Comparison of ENCODE assay signal across 9 mouse cellular contexts in genomic region chr5:134746890-134747511, GRCm38 (mm10). TPM values are rescaled to one million over a fixed set of nuclear protein-coding genes. Genes with fewer than 3 reads are reported as not detected.
DNase-seq lines count a peak whose midpoint lies in the region; ATAC-seq and TF ChIP-seq lines count a peak whose summit lies in the region.
"Had no signal": no experiment of that assay in that cellular context is flagged by ENCODE, and none has a peak within 500 bp of the region (broad histone marks: within the 10 kb centered on the region; RNA-seq: fewer than 3 reads in every experiment).

TSS of gene Eln (minus strand) at chr5:134747323.

- peak in 1 of 2 experiments; percentile 22 for DNase-seq in layer of hippocampus, adult 2 months (ENCODE audit: low spot score in 2 of 2)
- DNase-seq in layer of hippocampus, adult 9-11 months = no peak
- DNase-seq in gastrocnemius, postnatal 25 days = peak; percentile 65
- peak; percentile 47 for DNase-seq in retina, embryonic 14.5 days (ENCODE audit: low spot score)
- no peak for DNase-seq in spleen, postnatal 36 days (ENCODE audit: low spot score in 2 of 2)

- no peaks in the 10 kb centered on the region for H3K9me3 ChIP-seq in hindbrain, embryonic 16.5 days (ENCODE audit: control insufficient read depth, low read length)
- no peaks in the 10 kb centered on the region for H3K9me3 ChIP-seq in liver, embryonic 15.5 days (replicated peaks)

- peak within 1 kb of the TSS; percentile 75 for H3K9ac ChIP-seq in hindbrain, embryonic 16.5 days (ENCODE audit: low read depth, low read length)
- H3K9ac ChIP-seq in liver, embryonic 15.5 days = no peak within 1 kb of the TSS

- H3K36me3 ChIP-seq in hindbrain, embryonic 16.5 days (ENCODE audit: control insufficient read depth, insufficient read depth, low read length) = no peaks in the 10 kb centered on the region
- no peaks in the 10 kb centered on the region for H3K36me3 ChIP-seq in liver, embryonic 15.5 days (replicated peaks)

- peak within 1 kb of the TSS; percentile 61 for H3K4me3 ChIP-seq in layer of hippocampus, adult 2 months
- H3K4me3 ChIP-seq in brown adipose tissue, adult 24 weeks (ENCODE audit: insufficient read depth, low read depth, low read length) = peak within 1 kb of the TSS; percentile 59
- H3K4me3 ChIP-seq in hindbrain, embryonic 16.5 days (ENCODE audit: low read length) = peak within 1 kb of the TSS; percentile 51
- peak within 1 kb of the TSS; percentile 17; the same call in 1 of the 2 replicates for H3K4me3 ChIP-seq in liver, embryonic 15.5 days (replicated peaks)

- TF ChIP-seq CTCF in layer of hippocampus, adult 2 months (conservative IDR thresholded peaks at IDR 0.05) = no peak

- WGBS in hindbrain, embryonic 16.5 days = 2% methylated on average over 22 of the region's 28 CpGs
- 5% methylated on average over 23 of the region's 28 CpGs for WGBS in liver, embryonic 15.5 days (ENCODE audit: insufficient replicate concordance)

- H3K4me1 ChIP-seq in brown adipose tissue, adult 24 weeks (ENCODE audit: control insufficient read depth, insufficient read depth, insufficient read length, low read length) = peaks cover 6% of the 10 kb centered on the region
- peaks cover 15% of the 10 kb centered on the region for H3K4me1 ChIP-seq in hindbrain, embryonic 16.5 days (ENCODE audit: control insufficient read depth, insufficient read depth, low read depth, low read length)
- H3K4me1 ChIP-seq in liver, embryonic 15.5 days (replicated peaks) = 0 out of 2 replicates have a peak, but pooled peaks cover 6% of the 10 kb centered on the region

- H3K27me3 ChIP-seq in hindbrain, embryonic 16.5 days (replicated peaks; ENCODE audit: control insufficient read depth, insufficient read depth, low read length) = no peaks in the 10 kb centered on the region
- peaks cover 14% of the 10 kb centered on the region for H3K27me3 ChIP-seq in liver, embryonic 15.5 days

- H3K27ac ChIP-seq in layer of hippocampus, adult 2 months = peak within 1 kb of the TSS; percentile 85
- peak within 1 kb of the TSS; percentile 50 for H3K27ac ChIP-seq in brown adipose tissue, adult 24 weeks (replicated peaks; ENCODE audit: low read depth, low read length)
- peak within 1 kb of the TSS; percentile 68 for H3K27ac ChIP-seq in hindbrain, embryonic 16.5 days (ENCODE audit: low read depth, low read length)
- no peak within 1 kb of the TSS for H3K27ac ChIP-seq in liver, embryonic 15.5 days (replicated peaks)
- H3K27ac ChIP-seq: macrophage had no signal

- ATAC-seq in hindbrain, embryonic 16.5 days = peak; percentile 72
- ATAC-seq in liver, embryonic 15.5 days (ENCODE audit: insufficient read depth) = no peak

- peak within 1 kb of the TSS; percentile 93 for H3K4me2 ChIP-seq in hindbrain, embryonic 16.5 days (ENCODE audit: low read length)
- H3K4me2 ChIP-seq in liver, embryonic 15.5 days = peak within 1 kb of the TSS; percentile 54

RNA-seq across cellular contexts. Expression of gene Eln, which starts in this region (rescaled TPM):
- total RNA-seq in layer of hippocampus, adult 2 months (2021) = 10 to 100 TPM in 1 of 2 experiments, 1 to 10 TPM in 1; 9.0 to 12.0 TPM
- polyA plus RNA-seq in brown adipose tissue, adult 24 weeks (2012; ENCODE audit: insufficient read depth, insufficient read length, missing spikeins) = 5.4 and 7.3 TPM in 2 replicates
- total RNA-seq in gastrocnemius, postnatal 25 days (2021) = 100 to 1,000 TPM in 1 of 2 experiments, 10 to 100 TPM in 1; 72.9 to 155 TPM
- 25.1 and 26.7 TPM in 2 replicates for polyA plus RNA-seq in hindbrain, embryonic 16.5 days (2015; fragmentation: Nextera tagmentation; extraction: Ambion mirVana)
- polyA plus RNA-seq in liver, embryonic 15.5 days (2015; fragmentation: Nextera tagmentation; extraction: Ambion mirVana) = 5.0 and 6.6 TPM in 2 replicates
- polyA plus RNA-seq: macrophage had no signal

Comparison
In these comparisons a context has a peak if more than half of its experiments do, and no peak if none do; other contexts are left out.
1. RNA of gene Eln (total RNA-seq): 72.9 to 155 TPM in gastrocnemius, postnatal 25 days; 9.0 to 12.0 TPM in layer of hippocampus, adult 2 months; every median in the first group is over 4 times any median in the second.
2. DNase-seq: peak in gastrocnemius, postnatal 25 days (single experiment) and retina, embryonic 14.5 days (single experiment); none in layer of hippocampus, adult 9-11 months (single experiment) and spleen, postnatal 36 days (0 of 2).
3. Peak in every context shown above with its lines, with median percentiles within 50 percentile points of each other: H3K4me3 ChIP-seq.